Mouse (Mus musculus): ENCODE data around the gene Gja4. TPM values are rescaled to one million over a fixed set of nuclear protein-coding genes. Genes with fewer than 3 reads are reported as not detected.

The Gja4 gene
- polyA plus RNA-seq, 1 experiment from 2014 or later: 27.6 TPM

DNA sequence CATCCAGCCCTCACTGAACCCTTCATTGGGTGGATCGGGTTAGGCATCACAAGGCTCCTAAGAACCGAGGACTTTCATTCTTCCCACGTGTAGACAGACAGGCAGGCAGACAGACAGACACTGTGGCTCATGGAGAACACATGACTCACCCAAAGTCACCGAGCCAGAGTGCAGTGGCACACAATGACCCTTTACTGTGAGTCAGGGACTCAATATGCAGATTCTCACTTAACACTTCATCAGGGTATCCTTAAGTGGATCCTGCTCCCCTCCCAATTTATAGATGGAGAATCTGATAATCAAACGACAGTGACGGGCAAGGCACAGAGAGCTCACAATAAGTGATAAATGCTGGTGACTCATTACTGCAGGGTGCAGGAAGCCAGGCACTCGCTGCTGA lies 13.4 kb upstream of the Gja4 start:
- TF ChIP-seq CTCF (IDR thresholded peaks at IDR 0.05; ENCODE audit: low read depth): no peak
- WGBS: 52% methylated on average over 7 of the region's 7 CpGs
- ATAC-seq (replicated peaks; ENCODE audit: low FRiP score, low read depth) (no peak), DNase-seq (ENCODE audit: low spot score) (no peak)
- no peak overlapping the region for H3K4me2 ChIP-seq (ENCODE audit: low read length)
- H3K36me3 ChIP-seq (ENCODE audit: insufficient read depth, low read length): no peaks in the 10 kb centered on the region
- H3K27ac ChIP-seq: no peak overlapping the region
- H3K9ac ChIP-seq (ENCODE audit: low read depth, low read length): no peak overlapping the region
- H3K4me1 ChIP-seq (replicated peaks; ENCODE audit: insufficient read depth, low read length): no peaks in the 10 kb centered on the region; the same call in 1 of the 2 replicates
- peaks cover 24% of the 10 kb centered on the region for H3K27me3 ChIP-seq (ENCODE audit: insufficient read depth, low read length)
- H3K4me3 ChIP-seq (replicated peaks; ENCODE audit: low read depth, low read length): no peak overlapping the region
- no peaks in the 10 kb centered on the region for H3K9me3 ChIP-seq (replicated peaks; ENCODE audit: low read length)

DNA sequence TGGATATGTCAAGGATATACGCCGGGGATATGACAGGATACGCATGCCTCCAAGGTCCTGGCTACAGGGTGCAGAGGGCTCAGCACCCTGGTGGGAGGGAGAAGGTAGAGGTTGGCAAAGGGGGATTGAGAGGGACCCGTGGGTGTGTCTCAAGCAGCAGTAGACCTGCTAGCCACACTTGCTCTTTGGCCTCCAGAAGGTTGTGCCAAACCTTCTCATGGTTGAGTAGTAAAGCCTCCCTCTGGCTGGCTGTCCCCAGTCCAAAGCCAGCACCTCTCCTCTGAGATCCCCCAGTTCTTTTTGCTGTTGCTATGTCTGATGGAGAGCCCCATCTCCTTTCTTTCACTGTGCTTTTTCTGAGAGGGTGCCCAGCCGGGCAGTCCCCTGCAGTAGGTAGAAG lies 11.4 kb upstream of the Gja4 start:
- Histone ChIP-seq H3K9ac (ENCODE audit: low read depth, low read length) (no peak overlapping the region), H3K27me3 (ENCODE audit: insufficient read depth, low read length) (peaks cover 8% of the 10 kb centered on the region), H3K9me3 (replicated peaks; ENCODE audit: low read length) (no peaks in the 10 kb centered on the region), H3K4me3 (replicated peaks; ENCODE audit: low read depth, low read length) (no peak overlapping the region), H3K4me1 (replicated peaks; ENCODE audit: insufficient read depth, low read length) (no peaks in the 10 kb centered on the region; the same call in 1 of the 2 replicates), H3K27ac (no peak overlapping the region), H3K4me2 (ENCODE audit: low read length) (no peak overlapping the region), H3K36me3 (ENCODE audit: insufficient read depth, low read length) (no peaks in the 10 kb centered on the region)
- ATAC-seq (replicated peaks; ENCODE audit: low FRiP score, low read depth): no peak
- DNase-seq (ENCODE audit: low spot score): no peak
- WGBS: 81% methylated on average over 5 of the region's 5 CpGs
- no peak for TF ChIP-seq CTCF (IDR thresholded peaks at IDR 0.05; ENCODE audit: low read depth)

GRCm38 (mm10) chr4:127324759-127325158 lies 10.9 kb upstream of the Gja4 start:
- Histone ChIP-seq H3K4me2 (ENCODE audit: low read length) (no peak overlapping the region), H3K4me1 (replicated peaks; ENCODE audit: insufficient read depth, low read length) (no peaks in the 10 kb centered on the region), H3K4me3 (replicated peaks; ENCODE audit: low read depth, low read length) (no peak overlapping the region), H3K27ac (no peak overlapping the region), H3K9ac (ENCODE audit: low read depth, low read length) (no peak overlapping the region), H3K27me3 (ENCODE audit: insufficient read depth, low read length) (peaks cover 3% of the 10 kb centered on the region; the same call in 1 of the 2 replicates), H3K9me3 (replicated peaks; ENCODE audit: low read length) (no peaks in the 10 kb centered on the region), H3K36me3 (ENCODE audit: insufficient read depth, low read length) (no peaks in the 10 kb centered on the region)
- WGBS: 8% methylated on average over 6 of the region's 6 CpGs
- DNase-seq (ENCODE audit: low spot score): peak; percentile 89
- ATAC-seq (replicated peaks; ENCODE audit: low FRiP score, low read depth): peak; percentile 40; the same call in 1 of the 2 replicates
- peak; percentile 93 for TF ChIP-seq CTCF (IDR thresholded peaks at IDR 0.05; ENCODE audit: low read depth)

GRCm38 (mm10) chr4:127324296-127324695 lies 10.5 kb upstream of the Gja4 start:
- Histone ChIP-seq H3K4me3 (replicated peaks; ENCODE audit: low read depth, low read length) (no peak overlapping the region), H3K4me1 (replicated peaks; ENCODE audit: insufficient read depth, low read length) (no peaks in the 10 kb centered on the region), H3K36me3 (ENCODE audit: insufficient read depth, low read length) (no peaks in the 10 kb centered on the region), H3K27me3 (ENCODE audit: insufficient read depth, low read length) (peaks cover 3% of the 10 kb centered on the region; the same call in 1 of the 2 replicates), H3K4me2 (ENCODE audit: low read length) (no peak overlapping the region), H3K9me3 (replicated peaks; ENCODE audit: low read length) (no peaks in the 10 kb centered on the region), H3K27ac (no peak overlapping the region), H3K9ac (ENCODE audit: low read depth, low read length) (no peak overlapping the region)
- TF ChIP-seq CTCF (IDR thresholded peaks at IDR 0.05; ENCODE audit: low read depth): no peak
- DNase-seq (ENCODE audit: low spot score): no peak
- no peak for ATAC-seq (replicated peaks; ENCODE audit: low FRiP score, low read depth)
- WGBS: 69% methylated on average over 10 of the region's 10 CpGs

GRCm38 (mm10) chr4:127323651-127324050 lies 9.8 kb upstream of the Gja4 start:
- no peak for DNase-seq (ENCODE audit: low spot score)
- 71% methylated on average over 3 of the region's 3 CpGs for WGBS
- H3K27me3 ChIP-seq (ENCODE audit: insufficient read depth, low read length): peaks cover 3% of the 10 kb centered on the region; the same call in 1 of the 2 replicates
- H3K4me2 ChIP-seq (ENCODE audit: low read length): no peak overlapping the region
- no peak overlapping the region for H3K4me3 ChIP-seq (replicated peaks; ENCODE audit: low read depth, low read length)
- no peaks in the 10 kb centered on the region for H3K9me3 ChIP-seq (replicated peaks; ENCODE audit: low read length)
- H3K36me3 ChIP-seq (ENCODE audit: insufficient read depth, low read length): no peaks in the 10 kb centered on the region
- no peak for ATAC-seq (replicated peaks; ENCODE audit: low FRiP score, low read depth)
- no peak overlapping the region for H3K27ac ChIP-seq
- TF ChIP-seq CTCF (IDR thresholded peaks at IDR 0.05; ENCODE audit: low read depth): no peak
- H3K9ac ChIP-seq (ENCODE audit: low read depth, low read length): no peak overlapping the region
- no peaks in the 10 kb centered on the region for H3K4me1 ChIP-seq (replicated peaks; ENCODE audit: insufficient read depth, low read length)

GRCm38 (mm10) chr4:127319613-127320012 lies 5.8 kb upstream of the Gja4 start:
- WGBS: 5% methylated on average over 3 of the region's 3 CpGs
- H3K36me3 ChIP-seq (ENCODE audit: insufficient read depth, low read length): no peaks in the 10 kb centered on the region
- peak; percentile 82 for DNase-seq (ENCODE audit: low spot score)
- ATAC-seq (replicated peaks; ENCODE audit: low FRiP score, low read depth): 0 out of 2 replicates have a peak, but pooled peaks have one; percentile 23
- H3K4me1 ChIP-seq (replicated peaks; ENCODE audit: insufficient read depth, low read length): no peaks in the 10 kb centered on the region
- no peak overlapping the region for H3K9ac ChIP-seq (ENCODE audit: low read depth, low read length)
- H3K4me3 ChIP-seq (replicated peaks; ENCODE audit: low read depth, low read length): no peak overlapping the region
- H3K4me2 ChIP-seq (ENCODE audit: low read length): no peak overlapping the region
- no peaks in the 10 kb centered on the region for H3K27me3 ChIP-seq (ENCODE audit: insufficient read depth, low read length)
- no peaks in the 10 kb centered on the region for H3K9me3 ChIP-seq (replicated peaks; ENCODE audit: low read length)
- peak; percentile 95 for TF ChIP-seq CTCF (IDR thresholded peaks at IDR 0.05; ENCODE audit: low read depth)
- no peak overlapping the region for H3K27ac ChIP-seq

DNA sequence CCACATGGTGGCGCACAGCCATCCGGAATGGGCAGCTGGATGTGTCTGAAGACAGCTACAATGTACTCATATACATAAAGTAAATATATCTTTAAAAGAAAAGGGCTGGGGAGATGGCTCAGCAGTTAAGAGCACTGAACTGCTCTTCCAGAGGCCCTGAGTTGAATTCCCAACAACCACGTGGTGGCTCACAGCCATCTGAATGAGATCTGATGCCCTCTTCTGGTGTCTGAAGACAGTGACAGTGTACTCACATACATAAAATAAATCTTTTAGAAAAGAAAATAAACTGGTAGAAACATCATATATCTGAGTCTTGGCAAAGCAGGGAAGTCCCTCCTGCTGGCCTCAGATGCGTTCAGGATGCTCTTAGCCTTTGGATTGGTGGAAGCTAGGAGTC lies 3.3 kb upstream of the Gja4 start:
- Histone ChIP-seq H3K27me3 (ENCODE audit: insufficient read depth, low read length) (peaks cover 3% of the 10 kb centered on the region; the same call in 1 of the 2 replicates), H3K9ac (ENCODE audit: low read depth, low read length) (no peak overlapping the region), H3K9me3 (replicated peaks; ENCODE audit: low read length) (no peaks in the 10 kb centered on the region), H3K4me2 (ENCODE audit: low read length) (no peak overlapping the region), H3K27ac (no peak overlapping the region), H3K36me3 (ENCODE audit: insufficient read depth, low read length) (no peaks in the 10 kb centered on the region), H3K4me3 (replicated peaks; ENCODE audit: low read depth, low read length) (no peak overlapping the region), H3K4me1 (replicated peaks; ENCODE audit: insufficient read depth, low read length) (no peaks in the 10 kb centered on the region)
- peak; percentile 49 for TF ChIP-seq CTCF (IDR thresholded peaks at IDR 0.05; ENCODE audit: low read depth)
- WGBS: 47% methylated on average over 4 of the region's 4 CpGs
- DNase-seq (ENCODE audit: low spot score) (no peak), ATAC-seq (replicated peaks; ENCODE audit: low FRiP score, low read depth) (no peak)
